Mouse (Mus musculus) lung, embryonic 16.5 days (tissue): ENCODE data around the gene Cfap74. TPM values are rescaled to one million over a fixed set of nuclear protein-coding genes. Genes with fewer than 3 reads are reported as not detected.

Source experiments
- ATAC-seq: fragments of 200-750 bp; cut with Nextera tagmentation; 2 replicates; pipeline ENCODE4 v1.8.0; 2017; ENCODE audit warnings: low read depth, mild to moderate bottlenecking, moderate library complexity
- H3K27ac ChIP-seq: fragments of 300-500 bp; sonication (generic); 2 replicates; pipeline ENCODE4 v1.5.1; 2014; ENCODE audit warnings: mild to moderate bottlenecking, control low read depth, low read length
- H3K27me3 ChIP-seq: fragments of 300-500 bp; sonication (generic); 2 replicates; pipeline ENCODE4 v1.6.1; 2014; ENCODE audit warnings: low read depth, low read length, mixed read lengths; ENCODE audit not compliant: control insufficient read depth, insufficient read depth
- H3K36me3 ChIP-seq: fragments of 300-500 bp; sonication (generic); 2 replicates; pipeline ENCODE4 v1.6.1; 2014; ENCODE audit warnings: low read length; ENCODE audit not compliant: control insufficient read depth, insufficient read depth
- H3K4me1 ChIP-seq: fragments of 300-500 bp; sonication (generic); replicated peaks from 2 replicates; pipeline ENCODE4 v1.6.1; 2014; ENCODE audit warnings: low read length, mixed read lengths; ENCODE audit not compliant: control insufficient read depth, insufficient read depth
- H3K4me2 ChIP-seq: fragments of 300-500 bp; sonication (generic); 2 replicates; pipeline ENCODE4 v1.6.1; 2014; ENCODE audit warnings: low read depth, low read length, control low read depth
- H3K4me3 ChIP-seq: fragments of 300-500 bp; sonication (generic); 2 replicates; pipeline ENCODE4 v1.5.1; 2014; ENCODE audit warnings: mild to moderate bottlenecking, low read length, control low read depth
- H3K9ac ChIP-seq: fragments of 300-500 bp; sonication (generic); 2 replicates; pipeline ENCODE4 v1.6.1; 2014; ENCODE audit warnings: low read length, control low read depth
- H3K9me3 ChIP-seq: fragments of 300-500 bp; sonication (generic); 2 replicates; pipeline ENCODE4 v1.6.1; 2016; ENCODE audit warnings: low read length; ENCODE audit not compliant: control insufficient read depth
- WGBS: fragments of 180-500 bp; shearing (Covaris S2); extraction: QIAGEN DNeasy Blood & Tissue Kit; methylation state at CpG from one replicate; pipeline ENCODE4 v1.1.7; 2014; 5-methylcytosine and 5-hydroxymethylcytosine counted together
- polyA plus RNA-seq: library from polyadenylated mRNA; unstranded; fragments of >200 nt; fragmentation: Nextera tagmentation; extraction: Ambion mirVana; gene quantifications from 2 replicates; pipeline ENCODE4 v1.2.1, GENCODE M21; 2015

Gene Cfap74
- polyA plus RNA-seq, 1 experiment from 2014 or later = 2.8 TPM

GRCm38 (mm10) chr4:155397511-155398221, 11.3 kb upstream of the Cfap74 start, which contains the start of gene Gabrd:
Gabrd (minus strand) TSS chr4:155398112.
- H3K36me3 ChIP-seq = no peaks in the 10 kb centered on the region
- peaks cover 6% of the 10 kb centered on the region for H3K4me1 ChIP-seq
- H3K4me2 ChIP-seq = peak within 1 kb of the TSS; percentile 64
- 1% methylated on average over 48 of the region's 57 CpGs for WGBS
- peak within 1 kb of the TSS; percentile 39 for H3K4me3 ChIP-seq
- H3K27me3 ChIP-seq = peaks cover 9% of the 10 kb centered on the region
- peak; percentile 67; the same call in 1 of the 2 replicates for ATAC-seq
- H3K9ac ChIP-seq = no peak within 1 kb of the TSS
- no peaks in the 10 kb centered on the region for H3K9me3 ChIP-seq
- no peak within 1 kb of the TSS for H3K27ac ChIP-seq

- peaks cover 9% of the 10 kb centered on the region for H3K27me3 ChIP-seq
- no peak overlapping the region for H3K9ac ChIP-seq
- no peaks in the 10 kb centered on the region for H3K36me3 ChIP-seq
- peak overlapping the region; percentile 64 for H3K4me2 ChIP-seq
- no peak overlapping the region for H3K27ac ChIP-seq
- peak overlapping the region; percentile 39 for H3K4me3 ChIP-seq
- H3K9me3 ChIP-seq = no peaks in the 10 kb centered on the region
- WGBS = under 1% methylated on average over 9 of the region's 9 CpGs
- H3K4me1 ChIP-seq = peaks cover 6% of the 10 kb centered on the region
- no peak for ATAC-seq
These were observed 10.8 kb upstream of the Cfap74 start for GRCm38 (mm10) chr4:155398222-155398540.

GRCm38 (mm10) chr4:155401121-155401520, 7.9 kb upstream of the Cfap74 start:
- peaks cover 3% of the 10 kb centered on the region; the same call in 1 of the 2 replicates for H3K9me3 ChIP-seq
- H3K4me3 ChIP-seq = no peak overlapping the region
- no peak for ATAC-seq
- no peaks in the 10 kb centered on the region for H3K36me3 ChIP-seq
- H3K27ac ChIP-seq = no peak overlapping the region
- H3K4me1 ChIP-seq = peaks cover 6% of the 10 kb centered on the region
- WGBS = 63% methylated on average over 7 of the region's 7 CpGs
- no peak overlapping the region for H3K9ac ChIP-seq
- no peak overlapping the region for H3K4me2 ChIP-seq
- peaks cover 9% of the 10 kb centered on the region for H3K27me3 ChIP-seq

GRCm38 (mm10) chr4:155402489-155402888, 6.5 kb upstream of the Cfap74 start:
- peaks cover 9% of the 10 kb centered on the region for H3K27me3 ChIP-seq
- peaks cover 3% of the 10 kb centered on the region; the same call in 1 of the 2 replicates for H3K9me3 ChIP-seq
- H3K4me1 ChIP-seq = peaks cover 6% of the 10 kb centered on the region
- H3K4me2 ChIP-seq = no peak overlapping the region
- no peak for ATAC-seq
- H3K4me3 ChIP-seq = no peak overlapping the region
- WGBS = 79% methylated on average over 1 of the region's 1 CpGs
- no peak overlapping the region for H3K9ac ChIP-seq
- no peak overlapping the region for H3K27ac ChIP-seq
- no peaks in the 10 kb centered on the region for H3K36me3 ChIP-seq

DNA sequence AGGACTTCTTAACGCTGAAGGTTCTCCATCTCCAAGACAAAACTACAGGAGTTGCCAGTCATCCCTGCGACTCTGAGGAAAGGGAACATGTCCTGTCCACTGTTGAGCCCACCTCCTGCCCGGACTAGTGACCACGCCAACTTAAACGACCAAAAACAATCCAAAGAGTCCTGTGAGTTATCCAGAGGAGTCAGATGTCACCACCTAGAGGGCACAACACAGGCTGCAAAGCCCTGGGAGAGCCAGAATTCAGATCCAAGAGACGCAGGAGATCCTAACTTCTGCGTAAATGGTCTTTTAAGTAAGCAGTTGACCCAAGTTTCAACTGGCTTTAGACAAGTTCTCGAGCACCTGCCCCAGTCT, 314 bp upstream of the Cfap74 start:
- peak overlapping the region; percentile 61 for H3K4me2 ChIP-seq
- 0 out of 2 replicates have a peak, but pooled peaks cover 2% of the 10 kb centered on the region for H3K27me3 ChIP-seq
- H3K4me3 ChIP-seq = peak overlapping the region; percentile 43
- peaks cover 2% of the 10 kb centered on the region; the same call in 1 of the 2 replicates for H3K4me1 ChIP-seq
- H3K27ac ChIP-seq = no peak overlapping the region
- no peaks in the 10 kb centered on the region for H3K36me3 ChIP-seq
- WGBS = 3% methylated on average over 8 of the region's 8 CpGs
- H3K9ac ChIP-seq = no peak overlapping the region
- ATAC-seq = 0 out of 2 replicates have a peak, but pooled peaks have one; percentile 20
- peaks cover 3% of the 10 kb centered on the region; the same call in 1 of the 2 replicates for H3K9me3 ChIP-seq

DNA sequence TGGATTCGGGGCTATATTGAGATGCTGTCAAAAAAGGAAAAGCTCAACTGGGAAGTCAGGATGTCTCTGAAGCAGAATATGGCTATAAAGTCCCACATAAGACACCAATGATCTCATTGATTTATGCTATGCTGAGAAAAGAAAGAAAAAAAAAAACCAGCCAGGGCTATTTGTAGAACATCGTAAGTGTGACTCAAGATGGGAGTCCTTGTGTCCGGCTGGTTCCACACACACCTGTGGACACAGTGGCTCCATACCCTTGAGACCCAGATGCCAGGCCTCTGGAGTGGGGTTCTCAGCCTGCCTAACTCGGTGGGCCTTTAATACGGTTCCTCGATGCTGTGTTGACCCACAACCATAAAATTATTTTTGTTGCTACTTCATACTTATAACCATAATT, 3.1 kb downstream of the Cfap74 start:
- H3K4me3 ChIP-seq = no peak overlapping the region
- H3K27ac ChIP-seq = no peak overlapping the region
- 82% methylated on average over 6 of the region's 6 CpGs for WGBS
- no peak overlapping the region for H3K9ac ChIP-seq
- peaks cover 2% of the 10 kb centered on the region; the same call in 1 of the 2 replicates for H3K4me1 ChIP-seq
- ATAC-seq = no peak
- 0 out of 2 replicates have a peak, but pooled peaks cover 2% of the 10 kb centered on the region for H3K27me3 ChIP-seq
- H3K36me3 ChIP-seq = no peaks in the 10 kb centered on the region
- no peaks in the 10 kb centered on the region for H3K9me3 ChIP-seq
- no peak overlapping the region for H3K4me2 ChIP-seq

- no peak for ATAC-seq
- Histone ChIP-seq H3K4me3 (no peak overlapping the region), H3K4me2 (no peak overlapping the region), H3K9ac (no peak overlapping the region), H3K9me3 (no peaks in the 10 kb centered on the region), H3K36me3 (no peaks in the 10 kb centered on the region), H3K27me3 (no peaks in the 10 kb centered on the region), H3K27ac (no peak overlapping the region), H3K4me1 (peaks cover 2% of the 10 kb centered on the region; the same call in 1 of the 2 replicates)
- WGBS = 80% methylated on average over 11 of the region's 11 CpGs
These were observed 4.8 kb downstream of the Cfap74 start for GRCm38 (mm10) chr4:155413641-155414335.

DNA sequence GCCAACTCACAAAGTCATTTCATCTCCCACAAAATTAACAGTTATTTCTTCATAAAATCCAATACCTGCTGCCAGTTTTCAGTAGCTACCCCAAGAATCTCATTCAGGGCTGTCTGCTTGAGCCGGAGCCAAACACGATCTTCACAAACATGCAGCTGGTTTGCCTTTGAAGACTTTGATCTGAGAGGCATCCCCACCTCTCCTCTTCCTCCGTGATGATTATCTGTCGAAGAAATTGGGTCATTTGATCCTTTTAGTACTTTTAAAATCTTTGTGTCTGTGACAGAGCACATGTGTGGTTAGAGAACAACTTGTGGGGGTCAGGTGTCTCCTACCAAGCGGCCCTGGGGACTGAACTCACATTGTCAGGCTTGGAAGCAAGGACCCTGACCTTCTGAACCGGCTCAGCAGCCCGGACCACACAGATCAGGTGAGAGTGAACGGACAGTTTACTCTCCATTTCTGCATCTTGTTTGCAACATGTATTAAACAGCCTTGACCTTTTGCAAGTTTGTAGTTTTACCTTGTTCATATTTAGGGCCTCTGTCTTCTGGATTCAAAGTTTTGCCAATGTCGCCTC, 5.8 kb downstream of the Cfap74 start:
- H3K4me2 ChIP-seq = no peak overlapping the region
- ATAC-seq = no peak
- H3K9me3 ChIP-seq = no peaks in the 10 kb centered on the region
- 69% methylated on average over 9 of the region's 9 CpGs for WGBS
- no peaks in the 10 kb centered on the region for H3K27me3 ChIP-seq
- H3K4me1 ChIP-seq = no peaks in the 10 kb centered on the region
- H3K27ac ChIP-seq = no peak overlapping the region
- no peak overlapping the region for H3K9ac ChIP-seq
- no peaks in the 10 kb centered on the region for H3K36me3 ChIP-seq
- H3K4me3 ChIP-seq = no peak overlapping the region

- Histone ChIP-seq H3K27me3 (no peaks in the 10 kb centered on the region), H3K27ac (no peak overlapping the region), H3K9ac (no peak overlapping the region), H3K9me3 (no peaks in the 10 kb centered on the region), H3K36me3 (no peaks in the 10 kb centered on the region), H3K4me2 (no peak overlapping the region), H3K4me3 (no peak overlapping the region), H3K4me1 (no peaks in the 10 kb centered on the region)
- 86% methylated on average over 3 of the region's 3 CpGs for WGBS
- ATAC-seq = no peak
These were observed 11.1 kb downstream of the Cfap74 start for GRCm38 (mm10) chr4:155420137-155420536.
